Mouse (Mus musculus) liver, postnatal 0 days (tissue): ENCODE measurements around the gene Mypn.

Experiments
- CTCF ChIP-seq: sonication (generic); IDR thresholded peaks from 2 replicates; pipeline ENCODE4 v1.5.1; 2016; ENCODE audit warnings: antibody characterized with exemption, low read depth
- EP300 ChIP-seq: IDR thresholded peaks from 2 replicates; pipeline ENCODE4 v1.6.1; 2016; ENCODE audit warnings: antibody characterized with exemption, low read depth, mild to moderate bottlenecking

DNA sequence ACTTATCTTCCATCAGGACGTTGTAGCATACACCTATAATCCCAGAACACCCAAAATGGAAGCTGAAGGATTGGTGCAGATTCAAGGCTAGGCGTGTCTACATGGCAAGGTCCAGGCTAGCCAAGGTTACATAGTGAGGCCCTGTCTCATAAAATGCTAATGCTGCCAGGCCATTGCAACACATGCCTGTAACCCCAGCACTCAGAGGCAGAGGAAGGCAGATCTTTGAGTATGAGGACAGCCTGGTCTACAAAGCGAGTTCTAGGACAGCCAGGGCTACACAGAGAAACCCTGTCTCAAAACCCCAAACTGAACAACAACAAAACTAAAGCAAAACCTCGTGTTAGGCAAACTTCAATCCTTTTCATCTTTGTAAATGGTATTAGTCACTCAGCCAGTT lies 34.3 kb upstream of the Mypn start:
- no peak for TF ChIP-seq CTCF
- TF ChIP-seq EP300: no peak
